Mouse (Mus musculus) leukemia stem cell, adult 10-12 weeks (primary cell): ENCODE data around the gene Tuba4a. TPM values are rescaled to one million over a fixed set of nuclear protein-coding genes. Genes with fewer than 3 reads are reported as not detected.

ENCODE experiments used
- polyA plus RNA-seq: library from polyadenylated mRNA; stranded (reverse); fragments of >175 nt; gene quantifications from 2 replicates; pipeline ENCODE4 v1.2.3, GENCODE M21; 2012; ENCODE audit warnings: low replicate concordance

The Tuba4a gene
- polyA plus RNA-seq = 25.8 and 166 TPM in 2 replicates

DNA sequence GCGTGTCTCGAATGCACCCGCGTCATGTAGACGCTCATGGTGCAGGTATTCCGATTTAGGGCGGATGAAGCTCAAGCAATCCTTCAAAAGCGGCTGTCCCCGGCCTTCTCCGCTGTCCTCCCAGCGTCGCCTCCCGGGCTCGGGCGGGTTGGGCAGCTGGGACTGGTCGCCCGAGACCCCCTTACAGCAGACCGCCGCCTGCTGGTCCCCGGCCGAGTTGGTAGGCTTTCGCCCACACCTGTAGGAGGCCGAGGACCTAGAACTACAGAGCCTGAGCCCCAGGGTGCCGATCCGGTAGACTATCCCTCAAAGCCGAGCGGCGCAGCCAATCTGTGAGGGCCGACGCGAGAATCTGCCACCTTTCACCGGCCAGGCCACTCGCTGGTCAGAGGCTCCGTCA lies at the start of gene Tuba4a:
Gene Tuba4a, minus strand, starts transcription at position 335 of the 400 bp plus-strand sequence.

DNA sequence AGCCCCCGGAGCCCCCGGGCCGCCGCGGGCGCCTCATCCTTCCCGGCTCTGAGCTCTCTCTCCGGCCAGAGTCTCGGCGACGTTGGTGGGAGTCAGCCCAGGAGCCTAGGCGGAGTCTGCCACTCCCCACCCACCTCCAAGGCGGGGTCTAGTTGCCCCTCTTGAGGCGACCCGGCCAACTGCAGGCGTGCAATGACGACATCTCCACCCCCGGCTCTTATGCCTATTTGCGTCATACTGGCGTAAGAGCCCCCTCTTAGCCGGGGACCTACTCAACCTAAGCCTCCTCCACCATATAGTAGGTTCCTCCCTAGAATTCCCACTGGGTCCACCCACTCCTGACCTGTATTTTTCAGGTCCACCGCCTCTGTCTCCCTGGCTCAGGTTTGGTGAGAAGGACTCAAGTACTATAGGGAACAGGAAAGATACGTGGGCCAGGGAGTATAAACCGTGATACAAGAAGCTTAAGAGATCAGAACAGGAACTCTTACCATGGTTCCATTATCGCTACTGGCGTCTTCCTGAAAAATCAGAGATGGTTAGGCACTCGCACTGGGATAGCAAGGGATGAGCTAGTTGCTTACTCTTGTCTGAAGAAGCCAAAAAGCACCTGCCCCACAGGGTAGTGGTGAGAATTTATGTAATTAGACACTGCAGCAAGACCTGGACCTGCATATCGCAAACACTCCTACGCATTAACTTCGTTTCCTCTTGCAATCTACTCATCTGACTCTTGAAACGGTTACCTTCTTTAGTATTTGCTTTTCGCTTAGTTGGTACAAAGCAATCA lies 44.6 kb upstream of the Tuba4a start, which contains the start of gene Ptprn:
Gene Ptprn, minus strand, starts transcription at position 412 of the 790 bp plus-strand sequence.

DNA sequence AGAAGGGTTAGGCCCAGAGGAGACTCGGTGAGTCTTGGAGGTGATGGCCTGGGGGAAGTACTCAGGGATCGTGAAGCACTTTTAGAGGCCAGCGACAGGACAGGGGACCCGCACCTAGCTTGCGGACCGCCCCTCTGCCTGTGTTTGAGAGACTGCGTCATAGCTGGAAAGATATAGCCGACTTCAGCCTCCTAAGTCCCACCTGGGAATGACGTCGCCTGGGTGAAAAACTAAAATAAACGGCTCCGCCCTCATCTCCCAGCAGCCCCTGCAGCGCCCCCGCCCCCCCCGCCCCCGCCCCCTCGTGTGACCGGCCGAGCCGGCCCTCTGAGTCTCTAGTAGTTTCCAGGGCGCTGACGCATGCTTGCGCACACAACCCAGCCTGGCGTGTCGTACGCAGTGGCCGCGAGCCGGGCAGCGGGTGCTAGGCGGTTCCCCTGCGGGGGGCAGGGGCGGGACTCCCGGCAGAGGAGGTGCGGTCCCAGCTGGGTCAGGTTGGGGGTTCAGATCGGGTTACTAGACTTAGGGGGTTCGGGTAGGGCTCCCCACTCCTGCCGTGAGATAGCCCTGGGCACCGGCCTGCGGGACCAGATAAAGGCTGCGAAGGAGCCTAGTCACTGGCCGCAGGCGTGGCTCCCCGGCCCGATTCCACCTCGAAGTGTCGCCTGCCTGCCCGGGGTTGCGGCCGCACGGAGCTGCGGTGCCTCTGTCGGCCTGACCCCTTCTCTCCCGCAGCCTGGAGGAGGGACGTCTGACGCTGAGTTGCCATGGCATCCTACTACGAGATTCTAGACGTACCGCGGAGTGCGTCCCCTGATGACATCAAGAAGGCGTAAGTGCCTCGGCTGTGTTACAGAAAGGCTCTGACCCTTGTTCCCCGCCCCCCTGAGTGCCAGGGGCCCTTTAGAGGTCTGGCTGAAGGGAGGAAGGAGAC lies 16.7 kb upstream of the Tuba4a start, which contains the start of gene Dnajb2:
Gene Dnajb2, plus strand, starts transcription at position 290 of the 934 bp plus-strand sequence.

DNA sequence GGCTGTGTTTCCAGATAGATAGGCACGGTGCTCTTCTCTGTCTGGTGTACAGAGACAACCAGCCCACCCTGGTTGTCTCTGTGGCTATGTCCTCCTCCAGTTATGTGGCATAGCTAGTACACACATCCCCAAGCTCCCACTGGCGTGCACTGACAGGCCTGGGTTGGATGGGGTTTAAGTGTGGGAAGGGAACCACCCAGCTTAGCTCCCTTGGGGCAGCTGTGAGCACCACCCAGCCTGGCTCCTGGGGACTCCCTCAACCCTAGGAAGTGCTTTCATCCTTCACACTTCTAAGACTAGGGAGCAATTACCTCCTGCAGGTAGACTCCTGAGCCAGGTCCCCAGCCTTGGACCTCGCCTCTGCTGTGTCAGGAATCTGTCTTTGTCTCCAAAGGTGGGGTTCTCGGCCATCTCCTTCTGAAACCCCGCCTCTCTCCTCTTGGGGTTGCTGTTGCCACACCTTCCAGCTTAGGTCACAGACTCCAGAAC lies 12.0 kb upstream of the Tuba4a start, which contains the start of gene A630095N17Rik:
Gene A630095N17Rik, minus strand, starts transcription at position 439 of the 489 bp plus-strand sequence.

DNA sequence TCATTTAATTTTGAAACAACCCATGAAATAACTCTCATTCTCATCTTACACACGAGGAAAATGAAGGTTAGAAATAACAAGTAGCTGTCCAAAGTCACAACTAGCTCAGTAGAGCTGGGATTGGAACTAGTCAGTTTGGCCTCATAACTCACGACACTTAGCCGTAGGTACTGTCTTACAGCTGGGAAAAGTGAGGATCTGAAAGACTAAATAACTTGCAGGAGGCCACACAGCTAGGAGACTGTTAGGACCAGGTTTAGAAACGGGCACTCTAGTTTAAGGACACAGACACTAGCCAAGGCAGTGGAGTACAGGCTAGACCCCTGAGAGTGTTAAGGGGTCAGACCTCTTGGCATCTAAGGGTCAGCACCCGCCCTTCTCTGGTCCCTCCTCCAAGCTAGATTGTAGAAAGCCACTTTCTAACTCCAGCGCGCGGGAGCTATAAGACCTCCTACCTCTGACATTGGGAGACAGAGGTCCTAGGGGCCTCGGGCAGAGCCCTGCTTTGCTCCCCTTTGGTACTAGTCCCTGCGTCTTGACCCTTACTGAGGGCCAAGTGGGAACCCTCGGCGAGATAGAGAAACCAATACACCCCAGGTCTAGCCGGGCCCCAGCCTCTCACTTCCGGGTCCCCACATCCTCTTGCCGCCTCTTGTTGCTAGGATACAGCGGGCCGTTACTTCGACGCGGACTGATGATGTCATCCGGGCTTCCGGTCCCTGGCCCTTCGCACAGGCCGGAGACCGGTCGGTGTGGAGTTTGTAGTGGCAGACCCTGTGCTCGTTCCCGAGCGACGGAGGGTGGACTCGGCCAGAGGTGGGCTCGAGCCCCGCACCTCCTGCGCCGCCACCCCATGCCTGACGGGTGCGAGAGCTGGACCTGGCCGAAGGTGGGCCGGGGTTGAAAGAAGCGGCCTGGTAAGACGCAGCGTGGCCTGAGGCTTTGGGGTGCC lies 9.3 kb downstream of the Tuba4a start, which contains the start of the genes Glb1l and Stk16:
Gene Glb1l, minus strand, starts transcription at position 678 of the 952 bp plus-strand sequence.
Gene Stk16, plus strand, starts transcription at position 703 of the 952 bp plus-strand sequence.

DNA sequence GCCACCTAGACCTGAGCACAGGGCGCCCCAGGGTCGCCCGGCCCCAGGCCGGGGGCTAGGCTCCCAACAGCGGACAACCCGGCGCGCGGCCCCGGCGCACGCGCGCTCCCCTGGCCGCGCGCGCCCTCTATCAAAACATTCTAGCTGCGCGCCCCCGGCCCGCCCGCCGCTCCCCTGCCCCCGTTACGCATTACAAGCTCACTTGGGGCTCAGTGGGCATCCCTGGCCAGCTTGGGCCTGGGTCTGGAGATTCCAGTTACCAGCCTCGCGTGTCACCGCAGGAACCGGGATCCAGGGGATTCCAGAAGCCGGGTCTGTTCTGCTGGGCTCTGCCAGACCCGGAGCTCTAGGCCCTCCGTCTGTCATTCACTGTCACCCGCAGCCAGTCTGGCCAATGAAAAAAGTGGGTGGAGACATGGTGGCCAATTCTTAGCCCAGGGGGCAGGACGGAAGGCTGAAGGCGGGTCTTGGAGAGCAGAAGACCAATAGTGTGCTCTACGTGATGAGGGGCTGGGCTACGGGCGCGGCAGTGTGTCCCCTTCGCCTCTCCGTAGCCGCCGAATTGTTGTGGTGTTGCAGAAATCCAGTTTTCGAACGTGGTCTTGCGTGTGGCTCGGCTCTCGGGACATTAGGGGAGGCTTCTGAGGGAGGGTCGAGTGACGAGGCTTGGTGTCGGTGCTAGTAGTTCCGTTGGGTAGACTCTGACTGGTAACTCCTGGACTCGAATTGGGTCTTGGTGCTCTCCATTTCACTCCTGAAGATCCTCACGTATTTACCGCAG lies 27.9 kb downstream of the Tuba4a start, which contains the start of the genes Ankzf1 and Atg9a:
Gene Ankzf1, plus strand, starts transcription at position 530 of the 781 bp plus-strand sequence.
Gene Atg9a, minus strand, starts transcription at position 575 of the 781 bp plus-strand sequence.

DNA sequence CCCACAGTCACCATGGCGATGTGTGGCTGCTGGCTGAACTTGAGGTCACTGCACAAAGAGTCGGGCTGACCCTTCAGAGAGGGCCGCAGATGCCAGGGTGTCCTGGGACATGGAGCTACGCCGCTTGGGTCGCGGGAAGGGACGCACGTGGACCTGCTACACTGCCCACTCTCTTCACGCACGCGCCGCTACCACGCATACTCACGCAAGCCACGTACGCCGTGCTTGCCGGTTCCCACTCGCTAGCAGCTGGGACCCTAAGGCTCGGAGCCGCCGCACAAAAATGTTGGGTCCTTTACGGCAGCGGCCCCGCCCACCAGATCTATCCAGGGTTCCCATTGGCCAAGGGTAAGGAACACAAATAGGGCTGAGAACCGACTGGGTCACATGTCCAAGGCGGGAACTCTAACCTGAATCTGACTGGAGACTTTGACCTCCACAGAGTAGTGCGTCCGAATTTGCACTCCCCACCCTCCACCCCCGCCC lies 39.5 kb downstream of the Tuba4a start, which contains the start of gene Abcb6:
Gene Abcb6, minus strand, starts transcription at position 288 of the 486 bp plus-strand sequence.

DNA sequence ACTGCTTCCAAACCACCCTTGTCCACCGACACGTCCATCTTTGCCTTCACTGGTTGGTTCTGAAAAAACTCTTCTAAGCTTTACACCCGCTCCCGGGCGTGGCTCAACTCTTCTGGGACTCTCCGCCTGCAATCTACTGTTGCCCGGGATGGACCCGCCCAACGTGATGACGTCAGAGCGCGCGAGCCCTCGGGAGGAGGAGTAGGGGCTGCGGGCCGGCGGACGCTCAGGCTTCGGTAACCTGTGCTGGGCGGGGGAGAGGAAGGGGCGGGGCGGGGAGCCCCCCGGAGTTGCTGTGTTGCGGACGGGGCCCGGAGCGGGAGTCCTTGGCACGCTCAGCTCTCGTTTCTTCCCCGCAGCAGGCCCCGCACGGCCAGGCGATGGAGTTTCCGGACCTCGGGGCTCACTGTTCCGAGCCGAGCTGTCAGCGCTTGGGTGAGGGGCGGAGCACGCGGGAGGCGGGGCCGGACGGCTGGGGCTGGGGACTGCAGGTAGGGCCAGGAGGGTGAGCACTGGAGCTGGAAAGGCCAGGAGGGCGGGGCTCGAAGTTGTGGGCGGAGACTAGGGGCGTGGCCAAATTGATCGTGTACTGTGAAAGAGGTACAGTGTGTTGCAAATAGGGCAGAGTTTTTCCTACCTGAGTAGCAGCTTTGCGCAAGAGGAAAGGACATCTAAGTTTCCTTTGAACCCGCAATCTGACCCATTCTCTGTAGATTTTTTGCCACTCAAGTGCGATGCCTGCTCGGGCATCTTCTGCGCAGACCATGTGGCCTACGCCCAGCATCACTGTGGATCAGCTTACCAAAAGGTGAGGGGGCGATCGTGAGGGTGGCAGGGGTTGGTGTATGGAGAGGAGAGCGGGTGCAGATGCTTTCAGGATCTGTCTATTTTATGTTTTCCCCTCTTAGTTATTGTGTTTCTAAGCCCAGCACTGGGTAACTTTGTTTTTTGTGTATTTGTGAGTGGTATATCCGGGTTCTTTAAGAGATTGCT lies 50.9 kb downstream of the Tuba4a start, which contains the start of gene Zfand2b:
Gene Zfand2b, plus strand, starts transcription at position 175 of the 993 bp plus-strand sequence.

Other genes starting within 250 kb of the Tuba4a start
- 0.34 and 0.91 TPM in 2 replicates for gene Nhej1, start 94.7 kb downstream of the Tuba4a start, polyA plus RNA-seq
- gene Slc23a3, start 86.0 kb downstream of the Tuba4a start, polyA plus RNA-seq = 0.35 and 0.43 TPM in 2 replicates
- 55.2 and 79.2 TPM in 2 replicates for gene Cnppd1, start 77.2 kb downstream of the Tuba4a start, polyA plus RNA-seq
- 148 and 169 TPM in 2 replicates for gene Retreg2, start 77.1 kb downstream of the Tuba4a start, polyA plus RNA-seq
- 20.5 and 24.1 TPM in 2 replicates for gene Zfand2b, start 51.2 kb downstream of the Tuba4a start, polyA plus RNA-seq
- gene Abcb6, start 39.5 kb downstream of the Tuba4a start, polyA plus RNA-seq = 29.7 and 58.5 TPM in 2 replicates
- gene Ankzf1, start 27.7 kb downstream of the Tuba4a start, polyA plus RNA-seq = 3.7 and 10.1 TPM in 2 replicates
- gene Atg9a, start 27.7 kb downstream of the Tuba4a start, polyA plus RNA-seq = 80.9 and 89.6 TPM in 2 replicates
- gene Glb1l, start 9.1 kb downstream of the Tuba4a start, polyA plus RNA-seq = 0.52 and 0.63 TPM in 2 replicates
- 138 and 154 TPM in 2 replicates for gene Stk16, start 9.0 kb downstream of the Tuba4a start, polyA plus RNA-seq
- gene A630095N17Rik, start 12.2 kb upstream of the Tuba4a start, polyA plus RNA-seq = not detected in 2 replicates
- 27.3 and 57.8 TPM in 2 replicates for gene Dnajb2, start 16.5 kb upstream of the Tuba4a start, polyA plus RNA-seq
- 0.21 and 0.60 TPM in 2 replicates for gene Ptprn, start 44.6 kb upstream of the Tuba4a start, polyA plus RNA-seq
- not detected in 2 replicates for gene Resp18, start 58.5 kb upstream of the Tuba4a start, polyA plus RNA-seq
- gene Dnpep, start 98.1 kb upstream of the Tuba4a start, polyA plus RNA-seq = 26.7 and 71.9 TPM in 2 replicates
- 3.6 and 7.7 TPM in 2 replicates for gene Des, start 140.5 kb upstream of the Tuba4a start, polyA plus RNA-seq
- 3.2 and 3.5 TPM in 2 replicates for gene Speg, start 155.4 kb upstream of the Tuba4a start, polyA plus RNA-seq
- gene Gmppa, start 216.1 kb upstream of the Tuba4a start, polyA plus RNA-seq = 103 and 189 TPM in 2 replicates
- gene Asic4, start 230.6 kb upstream of the Tuba4a start, polyA plus RNA-seq = 0.25 TPM in 1 of 2 replicates, not detected in the other